Mouse (Mus musculus) forebrain, embryonic 14.5 days (tissue): ENCODE data around the gene Ankmy2. TPM values are rescaled to one million over a fixed set of nuclear protein-coding genes. Genes with fewer than 3 reads are reported as not detected.

ENCODE experiments used
- ATAC-seq: fragments of 200-750 bp; cut with Nextera tagmentation; 2 replicates; pipeline ENCODE4 v1.8.0; 2017; ENCODE audit warnings: mild to moderate bottlenecking, moderate library complexity
- DNase-seq: peaks from one replicate; pipeline ENCODE4 v3.0.0-alpha.2; 2015; ENCODE audit warnings: low spot score
- H3K27ac ChIP-seq: fragments of 300-500 bp; sonication (generic); 2 replicates; pipeline ENCODE4 v1.5.1; 2014; ENCODE audit warnings: low read depth, mild to moderate bottlenecking, control low read depth, low read length, moderate library complexity
- H3K27me3 ChIP-seq: fragments of 300-500 bp; sonication (generic); replicated peaks from 2 replicates; pipeline ENCODE4 v1.6.1; 2014; ENCODE audit warnings: low read length, control low read depth, mixed read lengths; ENCODE audit not compliant: control insufficient read depth, insufficient read depth
- H3K36me3 ChIP-seq: fragments of 300-500 bp; sonication (generic); 2 replicates; pipeline ENCODE4 v1.6.1; 2014; ENCODE audit warnings: low read length, control low read depth; ENCODE audit not compliant: control insufficient read depth, insufficient read depth
- H3K4me1 ChIP-seq: fragments of 300-500 bp; sonication (generic); 2 replicates; pipeline ENCODE4 v1.6.1; 2014; ENCODE audit warnings: antibody characterized with exemption, low read length, control low read depth; ENCODE audit not compliant: control insufficient read depth, insufficient read depth
- H3K4me2 ChIP-seq: fragments of 300-500 bp; sonication (generic); 2 replicates; pipeline ENCODE4 v1.6.1; 2014; ENCODE audit warnings: mild to moderate bottlenecking, control low read depth, low read length
- H3K4me3 ChIP-seq: fragments of 300-500 bp; sonication (generic); 2 replicates; pipeline ENCODE4 v1.5.1; 2014; ENCODE audit warnings: low read depth, low read length, control low read depth
- H3K9ac ChIP-seq: fragments of 300-500 bp; sonication (generic); 2 replicates; pipeline ENCODE4 v1.6.1; 2014; ENCODE audit warnings: mild to moderate bottlenecking, low read length, control low read depth, moderate library complexity
- H3K9me3 ChIP-seq: fragments of 300-500 bp; sonication (generic); replicated peaks from 2 replicates; pipeline ENCODE4 v1.6.1; 2016; ENCODE audit warnings: low read length, control low read depth, mixed read lengths; ENCODE audit not compliant: control insufficient read depth
- WGBS: fragments of 180-500 bp; shearing (Covaris S2); extraction: QIAGEN DNeasy Blood & Tissue Kit; methylation state at CpG from one replicate; pipeline ENCODE4 v1.1.7; 2014; 5-methylcytosine and 5-hydroxymethylcytosine counted together
- polyA plus RNA-seq: library from polyadenylated mRNA; unstranded; fragments of >200 nt; fragmentation: Nextera tagmentation; extraction: Ambion mirVana; gene quantifications from 2 replicates; pipeline ENCODE4 v1.2.1, GENCODE M21; 2014

Gene Ankmy2
- polyA plus RNA-seq, 1 experiment from 2014 or later, result 55.4 TPM

GRCm38 (mm10) chr12:36208456-36208855, 51.5 kb downstream of the Ankmy2 start:
- H3K27me3 ChIP-seq, result no peaks in the 10 kb centered on the region
- no peak overlapping the region; the same call in 1 of the 2 replicates for H3K4me3 ChIP-seq
- no peak overlapping the region for H3K9ac ChIP-seq
- 0 out of 2 replicates have a peak overlapping the region, but pooled peaks have one; percentile 9 for H3K4me2 ChIP-seq
- no peaks in the 10 kb centered on the region for H3K9me3 ChIP-seq
- WGBS, result 52% methylated on average over 19 of the region's 19 CpGs
- no peaks in the 10 kb centered on the region for H3K36me3 ChIP-seq
- DNase-seq (no peak), ATAC-seq (no peak; the same call in 1 of the 2 replicates)
- H3K4me1 ChIP-seq, result peaks cover 5% of the 10 kb centered on the region; the same call in 1 of the 2 replicates
- H3K27ac ChIP-seq, result no peak overlapping the region

GRCm38 (mm10) chr12:36210096-36210495, 53.2 kb downstream of the Ankmy2 start:
- Histone ChIP-seq H3K4me2 (no peak overlapping the region), H3K4me3 (no peak overlapping the region), H3K9ac (no peak overlapping the region), H3K4me1 (peaks cover 5% of the 10 kb centered on the region; the same call in 1 of the 2 replicates), H3K9me3 (no peaks in the 10 kb centered on the region), H3K27ac (no peak overlapping the region), H3K36me3 (no peaks in the 10 kb centered on the region), H3K27me3 (no peaks in the 10 kb centered on the region)
- WGBS, result 65% methylated on average over 4 of the region's 4 CpGs
- peak; percentile 30 for DNase-seq
- ATAC-seq, result no peak

- 48% methylated on average over 8 of the region's 8 CpGs for WGBS
Measured at GRCm38 (mm10) chr12:36214389-36215148, 57.7 kb downstream of the Ankmy2 start.

GRCm38 (mm10) chr12:36215149-36215480, 58.2 kb downstream of the Ankmy2 start:
- ATAC-seq, result peak; percentile 88
- 2% methylated on average over 1 of the region's 1 CpGs for WGBS
- Histone ChIP-seq H3K27me3 (no peaks in the 10 kb centered on the region), H3K4me2 (no peak overlapping the region), H3K9me3 (no peaks in the 10 kb centered on the region), H3K27ac (no peak overlapping the region), H3K4me3 (no peak overlapping the region), H3K9ac (no peak overlapping the region), H3K36me3 (no peaks in the 10 kb centered on the region), H3K4me1 (no peaks in the 10 kb centered on the region)
- DNase-seq, result peak; percentile 86

More at GRCm38 (mm10) chr12:36214389-36215148, 57.7 kb downstream of the Ankmy2 start:
- DNase-seq, result no peak
- no peak overlapping the region for H3K9ac ChIP-seq
- no peaks in the 10 kb centered on the region for H3K27me3 ChIP-seq
- no peaks in the 10 kb centered on the region for H3K4me1 ChIP-seq
- ATAC-seq, result peak; percentile 43
- H3K36me3 ChIP-seq, result no peaks in the 10 kb centered on the region
- no peaks in the 10 kb centered on the region for H3K9me3 ChIP-seq
- no peak overlapping the region for H3K27ac ChIP-seq
- H3K4me2 ChIP-seq, result no peak overlapping the region
- H3K4me3 ChIP-seq, result no peak overlapping the region

GRCm38 (mm10) chr12:36216230-36216629, 59.3 kb downstream of the Ankmy2 start:
- Histone ChIP-seq H3K4me2 (no peak overlapping the region), H3K4me1 (no peaks in the 10 kb centered on the region), H3K4me3 (no peak overlapping the region), H3K27ac (no peak overlapping the region), H3K9ac (no peak overlapping the region), H3K27me3 (no peaks in the 10 kb centered on the region), H3K36me3 (no peaks in the 10 kb centered on the region), H3K9me3 (no peaks in the 10 kb centered on the region)
- no peak for DNase-seq
- ATAC-seq, result 0 out of 2 replicates have a peak, but pooled peaks have one; percentile 21
- 80% methylated on average over 4 of the region's 4 CpGs for WGBS

- Histone ChIP-seq H3K9me3 (no peaks in the 10 kb centered on the region), H3K4me1 (no peaks in the 10 kb centered on the region), H3K9ac (no peak overlapping the region), H3K4me2 (no peak overlapping the region), H3K36me3 (no peaks in the 10 kb centered on the region), H3K27ac (no peak overlapping the region), H3K4me3 (no peak overlapping the region), H3K27me3 (no peaks in the 10 kb centered on the region)
- DNase-seq (no peak), ATAC-seq (no peak)
- 89% methylated on average over 10 of the region's 10 CpGs for WGBS
Measured at GRCm38 (mm10) chr12:36216905-36217304, 60.0 kb downstream of the Ankmy2 start.

GRCm38 (mm10) chr12:36224392-36224791, 67.5 kb downstream of the Ankmy2 start:
- Histone ChIP-seq H3K36me3 (no peaks in the 10 kb centered on the region), H3K27ac (no peak overlapping the region), H3K4me2 (no peak overlapping the region), H3K4me3 (no peak overlapping the region), H3K4me1 (no peaks in the 10 kb centered on the region), H3K27me3 (no peaks in the 10 kb centered on the region), H3K9me3 (no peaks in the 10 kb centered on the region), H3K9ac (no peak overlapping the region)
- ATAC-seq (no peak), DNase-seq (no peak)
- 67% methylated on average over 4 of the region's 4 CpGs for WGBS

GRCm38 (mm10) chr12:36231386-36231785, 74.5 kb downstream of the Ankmy2 start:
- Histone ChIP-seq H3K27me3 (no peaks in the 10 kb centered on the region), H3K4me3 (no peak overlapping the region), H3K9me3 (no peaks in the 10 kb centered on the region), H3K4me2 (no peak overlapping the region), H3K4me1 (no peaks in the 10 kb centered on the region), H3K9ac (no peak overlapping the region), H3K36me3 (no peaks in the 10 kb centered on the region), H3K27ac (no peak overlapping the region)
- 97% methylated on average over 2 of the region's 2 CpGs for WGBS
- no peak for ATAC-seq
- DNase-seq, result no peak

GRCm38 (mm10) chr12:36241171-36241570, 84.3 kb downstream of the Ankmy2 start:
- Histone ChIP-seq H3K27me3 (no peaks in the 10 kb centered on the region), H3K36me3 (no peaks in the 10 kb centered on the region), H3K27ac (no peak overlapping the region), H3K9ac (no peak overlapping the region), H3K9me3 (no peaks in the 10 kb centered on the region), H3K4me2 (no peak overlapping the region), H3K4me1 (no peaks in the 10 kb centered on the region), H3K4me3 (no peak overlapping the region)
- ATAC-seq (no peak), DNase-seq (no peak)
- 88% methylated on average over 3 of the region's 3 CpGs for WGBS
